Mouse (Mus musculus): ENCODE measurements around the gene Trpm6.

Gene Trpm6

DNA sequence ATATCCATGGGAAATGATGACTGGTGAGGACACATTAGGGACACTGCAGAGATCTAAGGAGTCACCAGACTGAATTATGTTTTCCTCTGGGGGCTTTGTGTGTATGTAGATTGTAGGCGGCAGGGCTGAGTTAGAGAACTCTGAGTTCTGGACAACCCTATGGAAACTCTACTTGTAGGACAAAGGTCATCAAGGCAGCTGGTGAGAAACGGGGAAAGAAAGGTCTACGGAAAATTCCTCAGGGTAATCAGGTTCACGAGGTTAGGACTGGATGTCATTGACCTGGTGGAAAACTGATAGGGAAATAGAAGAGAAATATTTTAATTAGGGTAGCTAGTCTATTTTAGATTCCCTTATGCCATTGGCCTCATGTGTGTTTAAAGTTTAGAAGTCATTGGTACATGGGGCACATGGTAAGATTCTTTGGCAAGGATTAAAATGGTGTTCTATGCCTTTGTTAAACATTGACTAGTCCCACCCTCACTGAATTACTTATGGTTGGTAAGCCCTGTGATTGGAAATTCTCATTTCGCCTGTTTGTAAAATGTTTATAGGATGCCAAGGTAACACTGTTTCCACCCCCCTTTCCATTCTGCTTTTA is 23.2 kb downstream of the Trpm6 start:
- DNase-seq, result no peak

DNA sequence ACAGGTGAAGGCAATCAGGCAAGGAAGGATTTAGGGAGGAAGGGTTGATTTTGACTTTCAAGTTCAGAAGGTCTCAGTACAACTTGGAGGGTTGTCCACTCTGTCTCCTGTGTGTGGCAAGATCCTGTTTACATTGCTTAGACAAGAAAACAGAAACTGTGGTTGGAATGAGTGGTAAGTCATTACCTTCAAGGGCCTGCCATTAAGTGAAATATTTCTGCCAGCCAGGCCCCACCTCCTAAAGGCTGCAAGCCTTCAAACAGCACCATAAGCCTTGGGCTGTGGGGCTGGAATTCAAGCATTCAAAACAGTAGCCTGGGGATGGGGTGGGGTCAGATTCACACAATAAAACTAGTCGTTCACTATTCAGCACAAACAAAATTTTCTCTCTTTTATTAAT is 24.3 kb downstream of the Trpm6 start:
- DNase-seq, result no peak

DNA sequence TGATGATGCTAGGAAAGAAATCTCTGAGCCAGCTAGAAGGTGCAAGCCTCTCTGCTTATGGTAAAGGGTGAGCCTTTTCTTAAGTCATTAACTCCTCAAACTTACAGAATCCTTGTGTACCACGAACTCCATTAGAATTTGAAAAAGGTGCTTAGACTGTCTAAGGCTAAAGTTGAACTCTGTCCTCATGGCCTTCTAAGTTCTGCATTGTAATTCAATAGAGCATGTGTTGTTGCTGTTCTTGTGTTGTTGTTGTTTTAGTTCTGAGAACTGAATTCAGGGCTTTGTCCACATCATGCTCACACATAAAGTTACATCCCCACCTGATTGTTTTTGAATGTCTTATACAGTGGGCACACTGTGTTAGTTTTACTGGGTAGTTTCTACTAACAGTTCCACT is 49.9 kb downstream of the Trpm6 start:
- no peak for DNase-seq

DNA sequence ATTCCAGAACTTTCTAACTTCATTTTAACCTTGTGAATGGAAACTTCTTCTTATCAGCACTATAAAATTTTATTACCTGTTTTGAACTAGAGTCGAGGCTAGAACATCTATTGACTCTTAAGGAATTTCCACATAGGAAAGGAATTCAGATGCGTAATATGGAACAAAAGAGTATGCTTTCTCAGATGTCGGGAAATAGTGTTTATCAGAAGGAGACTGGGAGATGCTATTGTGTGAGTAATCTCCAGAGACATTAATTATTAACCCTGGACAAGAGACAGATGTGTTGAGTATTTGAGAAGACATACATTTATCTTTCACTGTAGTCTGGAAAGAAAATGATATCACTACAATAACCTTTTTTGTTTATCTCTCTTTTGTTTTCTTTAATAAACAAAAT is 61.5 kb downstream of the Trpm6 start:
- no peak for DNase-seq

DNA sequence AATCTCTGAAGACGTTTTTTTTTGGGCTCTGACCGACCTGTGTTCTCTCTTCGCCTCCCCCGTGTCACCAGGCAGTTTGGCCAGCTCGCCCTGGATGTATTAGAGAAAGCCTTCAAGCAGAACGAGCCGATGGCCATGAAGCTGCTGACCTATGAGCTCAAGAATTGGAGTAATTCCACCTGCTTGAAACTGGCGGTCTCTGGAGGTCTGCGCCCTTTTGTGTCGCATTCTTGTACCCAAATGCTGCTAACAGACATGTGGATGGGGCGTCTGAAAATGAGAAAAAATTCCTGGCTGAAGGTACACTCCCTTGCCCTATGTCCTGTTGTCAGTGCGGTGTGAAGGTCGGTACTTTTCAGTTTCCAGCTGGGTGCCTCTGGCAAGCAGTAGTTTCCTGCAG is 65.4 kb downstream of the Trpm6 start:
- DNase-seq, result no peak

DNA sequence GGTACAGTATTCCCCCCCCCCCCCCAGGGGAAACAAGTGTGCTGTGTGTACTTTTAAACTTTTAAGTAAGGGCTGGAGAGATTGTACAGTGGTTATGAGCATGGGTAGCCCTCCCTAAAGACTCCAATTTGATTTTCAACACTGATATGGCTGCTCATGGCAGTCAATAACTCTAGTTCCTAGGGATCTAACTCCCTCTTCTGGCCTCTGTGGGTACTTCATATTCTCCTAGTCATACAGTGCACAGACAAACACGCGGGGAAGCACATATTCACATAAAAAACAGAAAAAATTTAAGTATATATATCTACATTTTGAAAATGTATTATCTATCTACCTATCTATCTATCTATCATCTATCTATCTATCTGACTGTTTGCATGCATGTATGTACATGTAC is 67.6 kb downstream of the Trpm6 start:
- DNase-seq, result no peak

DNA sequence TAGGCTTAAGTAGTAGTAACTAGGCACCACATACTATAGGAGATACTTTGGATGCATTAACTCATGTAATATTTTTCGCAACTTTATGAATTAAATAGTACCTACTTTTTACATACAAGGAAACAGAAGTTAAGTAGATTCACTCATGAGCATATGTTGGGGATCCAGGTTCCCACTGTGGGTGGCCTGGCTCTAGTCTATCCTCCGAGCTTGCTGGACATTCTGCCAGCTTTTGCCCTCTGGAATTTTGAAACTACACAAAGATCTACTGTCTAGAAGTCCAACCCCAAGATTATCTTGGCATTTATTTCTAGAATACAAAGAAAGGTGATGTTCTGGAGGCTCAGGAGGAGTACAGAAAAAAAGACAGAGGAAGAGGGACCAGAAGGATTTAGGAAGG is 78.8 kb downstream of the Trpm6 start:
- DNase-seq, result no peak

DNA sequence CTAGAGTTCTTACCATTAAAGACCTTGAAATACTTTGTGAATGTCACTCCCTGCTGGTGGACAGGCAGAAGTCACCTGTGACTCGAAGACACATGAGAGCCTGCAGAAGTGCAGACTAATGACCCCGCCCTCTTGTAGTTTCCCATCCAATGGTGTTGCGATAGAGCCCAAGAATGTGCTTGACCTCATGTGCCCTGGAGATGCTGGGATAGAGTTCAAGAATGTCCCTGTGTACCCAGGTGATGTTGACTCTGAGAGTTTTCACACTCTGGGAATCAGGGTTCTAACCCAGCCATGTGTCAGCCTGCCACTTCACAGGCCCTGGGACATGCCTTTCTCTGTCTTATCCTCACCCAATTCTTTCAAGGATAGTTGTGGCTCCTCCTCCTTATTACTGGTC is 81.4 kb downstream of the Trpm6 start:
- DNase-seq, result no peak

DNA sequence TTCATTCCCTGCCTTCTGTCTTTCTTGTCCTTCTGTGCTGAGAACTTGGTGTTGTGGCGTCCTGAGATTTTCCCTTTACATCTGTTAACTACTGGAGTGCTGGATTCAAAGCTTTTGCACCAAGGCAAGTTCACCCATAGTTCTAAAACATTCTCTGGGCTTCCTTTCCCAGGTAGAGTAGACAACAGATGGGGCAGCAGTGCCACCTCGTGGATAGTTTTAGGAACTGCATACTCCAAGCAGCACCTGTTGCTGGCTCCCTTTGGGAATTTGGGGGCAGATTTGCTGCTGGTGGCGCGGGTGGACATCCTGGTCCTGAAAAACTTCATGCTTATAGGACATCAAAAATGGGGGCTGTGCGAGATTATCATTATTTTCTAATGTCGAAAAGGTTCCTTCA is 85.2 kb downstream of the Trpm6 start:
- peak; percentile 72 for DNase-seq

DNA sequence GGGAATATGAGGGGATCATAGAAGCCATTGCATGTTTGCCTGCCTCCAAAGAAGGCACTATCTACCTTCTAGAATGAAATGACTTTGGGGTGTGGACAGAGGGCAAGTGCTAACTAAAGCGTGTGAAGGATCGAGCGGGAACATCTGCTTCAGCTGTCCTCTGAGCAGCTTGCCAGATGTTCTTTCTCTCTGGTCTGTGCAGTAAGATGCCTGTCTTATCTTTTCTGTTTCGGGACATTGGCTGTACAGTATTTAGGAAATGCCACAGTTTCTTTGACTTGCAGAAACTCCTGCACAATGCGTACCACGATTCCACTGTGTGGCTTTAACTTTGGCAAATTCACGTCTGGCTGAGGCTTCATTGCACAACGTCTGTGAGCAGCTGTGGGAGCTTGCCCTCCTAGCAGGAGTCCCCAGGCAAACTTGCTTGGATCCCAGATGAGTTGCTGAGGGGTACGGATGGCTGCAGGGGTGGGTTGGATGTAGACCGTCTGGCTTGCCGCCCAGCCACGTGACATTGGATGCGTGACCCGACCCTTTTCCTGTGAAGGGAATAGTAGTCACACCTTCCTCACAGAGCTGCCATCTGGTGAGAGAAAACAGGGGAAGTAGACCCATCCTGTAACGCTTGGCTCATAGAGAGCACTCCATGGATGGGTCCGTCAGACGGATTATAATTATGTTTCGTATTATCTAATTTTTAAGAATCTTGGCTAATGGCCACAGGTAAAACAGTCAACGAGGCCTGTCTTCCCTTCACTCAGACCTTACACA is 92.2 kb downstream of the Trpm6 start:
- DNase-seq, result no peak

DNA sequence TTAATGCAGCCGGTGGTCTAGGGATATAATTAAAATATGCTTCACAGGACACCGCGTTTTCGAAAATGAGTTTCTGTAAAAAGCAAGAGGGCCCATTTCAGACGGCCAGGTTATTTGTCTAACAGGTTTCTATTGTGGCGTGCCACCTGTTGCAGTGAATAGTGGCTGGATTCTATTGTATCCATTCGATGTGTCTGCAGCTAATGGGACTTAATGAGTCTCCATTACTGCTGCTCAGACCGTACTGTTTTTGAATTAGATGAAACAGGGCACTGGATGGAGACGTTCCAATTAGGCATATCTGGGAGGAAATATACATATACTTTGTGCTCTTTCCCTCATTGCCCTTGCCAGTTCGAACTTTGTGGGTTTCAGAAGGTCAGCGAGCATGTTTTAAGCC is 92.8 kb downstream of the Trpm6 start:
- DNase-seq, result no peak

DNA sequence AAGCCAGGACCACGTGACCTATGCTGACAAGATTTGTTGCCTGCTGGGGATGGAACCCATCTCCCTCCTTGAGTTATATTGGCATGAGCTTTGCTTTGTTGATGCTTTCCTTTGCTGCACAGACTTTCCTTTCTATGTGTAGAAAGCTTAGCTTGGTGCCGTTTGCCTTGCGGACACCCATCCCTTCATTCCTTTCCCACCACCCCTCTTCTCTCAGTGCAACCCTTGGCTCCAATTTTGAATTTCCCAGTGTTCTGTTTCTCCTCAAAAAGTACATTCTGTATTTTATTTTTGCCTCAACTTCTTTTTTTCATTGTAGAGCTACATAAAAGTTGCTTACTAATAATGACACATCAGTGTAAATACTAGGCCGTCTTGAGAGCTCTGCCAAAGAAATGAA is 96.6 kb downstream of the Trpm6 start:
- no peak for DNase-seq

DNA sequence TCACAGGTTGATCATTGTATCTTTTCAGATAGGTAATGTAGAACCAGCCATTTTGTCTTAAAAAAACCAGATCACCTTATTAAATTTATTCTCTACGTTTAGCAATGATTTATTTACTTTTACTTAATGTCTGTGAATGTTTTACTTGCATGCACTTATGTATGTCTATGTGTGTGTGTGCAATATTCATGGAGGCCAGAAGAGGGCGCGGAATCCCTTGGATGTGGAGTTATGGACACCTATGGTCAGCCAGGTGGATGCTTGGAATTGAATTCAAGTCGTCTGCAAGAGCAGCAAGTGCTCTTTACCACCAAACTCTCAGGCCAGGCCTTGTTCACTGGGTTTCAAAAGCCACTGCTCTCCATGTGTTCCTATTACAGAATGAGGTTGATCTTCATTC is 118.5 kb downstream of the Trpm6 start:
- DNase-seq, result no peak

DNA sequence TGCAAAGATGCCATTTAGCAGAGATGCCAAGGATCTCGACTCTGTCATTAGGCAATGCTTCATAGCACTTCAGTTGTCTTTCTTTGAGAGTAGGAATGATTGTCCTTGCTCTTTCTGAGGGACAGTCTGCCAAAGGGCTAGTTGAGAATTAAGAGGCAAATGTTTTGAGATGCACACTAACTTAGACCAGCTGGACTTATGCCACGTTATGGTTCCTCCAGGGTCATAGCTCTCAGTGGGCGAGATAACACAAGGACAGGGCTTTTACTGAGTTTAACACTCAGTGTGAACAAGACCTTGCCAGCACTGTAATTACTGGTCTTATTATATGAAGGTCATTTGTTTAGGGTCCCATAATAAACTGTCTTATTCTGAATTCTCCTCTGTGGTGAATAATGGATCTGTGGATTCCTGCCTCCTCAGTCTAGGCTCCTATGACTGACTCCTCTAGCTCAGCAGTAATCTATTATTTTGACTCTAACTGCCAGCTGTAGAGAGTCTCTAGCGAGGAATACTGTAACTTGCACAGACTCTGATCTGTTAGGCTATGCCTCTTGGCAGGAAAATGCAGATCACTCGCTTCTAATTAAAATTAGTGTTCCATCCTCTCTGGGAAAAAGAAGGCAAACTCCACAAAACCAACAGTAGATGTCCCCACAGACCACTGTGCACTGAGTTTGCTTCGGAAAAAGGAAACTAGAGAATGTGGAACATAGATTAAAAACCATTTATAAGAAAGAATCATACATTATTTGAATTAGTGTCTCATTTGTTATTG is 123.2 kb downstream of the Trpm6 start:
- DNase-seq, result peak; percentile 29

DNA sequence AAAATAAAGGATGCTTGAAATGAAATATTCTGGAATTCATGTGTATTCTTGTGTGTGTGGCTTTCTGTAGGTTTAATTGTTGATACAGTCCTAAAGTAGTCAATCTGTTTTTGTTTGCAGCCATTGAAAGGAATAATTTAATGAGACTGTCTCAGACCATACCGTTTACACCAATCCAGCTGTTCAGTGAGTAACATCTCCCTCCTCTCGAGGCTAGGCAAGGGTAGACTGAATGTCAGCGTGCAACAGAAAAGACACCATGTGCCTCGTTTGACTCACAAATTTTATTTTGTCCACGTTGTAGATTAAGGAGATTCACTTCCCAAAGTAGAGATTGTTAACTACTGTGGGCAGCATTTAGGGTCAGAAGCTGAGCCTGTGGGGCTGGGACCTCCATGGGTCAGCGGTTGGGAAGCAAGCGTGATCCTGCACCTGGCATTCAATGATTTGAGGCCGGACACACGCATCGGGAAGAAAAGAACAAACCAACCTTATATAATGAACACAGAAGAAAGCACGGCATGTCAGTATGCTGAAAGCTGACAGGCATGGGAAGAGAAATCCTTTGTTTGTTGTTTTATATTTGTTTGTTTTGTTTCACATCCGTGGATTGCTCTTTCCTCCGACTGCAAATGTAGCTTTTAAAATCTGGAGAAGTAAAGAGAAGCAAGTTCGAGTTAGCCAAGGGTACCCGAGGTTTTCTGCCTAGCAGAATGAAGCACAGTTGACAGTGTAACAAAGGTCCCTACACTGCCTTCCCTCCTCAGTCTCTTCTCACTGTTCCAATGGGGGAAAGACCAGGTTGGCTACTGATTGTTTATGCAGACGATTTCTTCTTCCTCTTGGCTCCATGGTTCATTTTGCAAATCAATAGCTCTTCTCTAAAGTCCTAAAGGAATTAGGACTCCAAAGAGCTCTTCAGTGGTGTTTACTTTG is 124.2 kb downstream of the Trpm6 start:
- peak; percentile 38 for DNase-seq

DNA sequence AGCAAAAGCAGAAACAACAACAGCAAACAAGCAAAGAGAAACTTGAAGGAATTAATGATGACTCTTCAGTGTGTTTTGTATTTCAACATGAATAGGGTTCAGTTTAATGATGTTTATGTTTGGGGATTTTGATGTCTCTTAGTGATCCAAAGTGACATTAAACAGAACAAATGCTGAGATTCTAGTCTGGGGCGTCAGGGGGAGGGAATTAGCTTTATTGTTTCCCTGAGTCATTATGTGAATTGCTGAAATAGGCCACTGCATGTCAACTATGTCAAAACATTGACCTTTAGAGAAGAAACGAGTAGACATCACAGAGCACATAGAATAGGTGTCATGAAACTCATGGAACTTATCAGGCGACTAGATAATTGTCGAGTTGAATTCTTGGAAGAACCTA is 129.5 kb downstream of the Trpm6 start:
- DNase-seq, result no peak

DNA sequence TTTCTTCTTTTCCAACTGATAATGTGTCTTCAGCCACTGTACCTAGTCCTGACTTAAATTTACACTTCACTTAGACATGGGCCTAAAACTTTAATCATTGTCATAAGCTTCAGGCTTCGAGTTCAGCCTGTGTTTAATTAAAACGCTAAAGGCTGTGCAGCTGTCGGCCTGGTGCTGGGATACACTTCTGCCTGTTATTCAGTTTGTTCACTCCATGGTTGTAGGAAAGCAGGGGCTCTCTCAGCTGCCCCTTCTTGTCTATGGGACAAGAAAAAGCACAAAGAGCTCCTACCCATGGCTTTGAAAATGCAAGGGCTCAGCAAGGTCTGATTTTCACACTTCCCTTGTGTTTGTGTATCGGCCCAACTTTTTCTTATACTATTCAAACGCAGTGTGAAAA is 131.4 kb downstream of the Trpm6 start:
- DNase-seq, result no peak

DNA sequence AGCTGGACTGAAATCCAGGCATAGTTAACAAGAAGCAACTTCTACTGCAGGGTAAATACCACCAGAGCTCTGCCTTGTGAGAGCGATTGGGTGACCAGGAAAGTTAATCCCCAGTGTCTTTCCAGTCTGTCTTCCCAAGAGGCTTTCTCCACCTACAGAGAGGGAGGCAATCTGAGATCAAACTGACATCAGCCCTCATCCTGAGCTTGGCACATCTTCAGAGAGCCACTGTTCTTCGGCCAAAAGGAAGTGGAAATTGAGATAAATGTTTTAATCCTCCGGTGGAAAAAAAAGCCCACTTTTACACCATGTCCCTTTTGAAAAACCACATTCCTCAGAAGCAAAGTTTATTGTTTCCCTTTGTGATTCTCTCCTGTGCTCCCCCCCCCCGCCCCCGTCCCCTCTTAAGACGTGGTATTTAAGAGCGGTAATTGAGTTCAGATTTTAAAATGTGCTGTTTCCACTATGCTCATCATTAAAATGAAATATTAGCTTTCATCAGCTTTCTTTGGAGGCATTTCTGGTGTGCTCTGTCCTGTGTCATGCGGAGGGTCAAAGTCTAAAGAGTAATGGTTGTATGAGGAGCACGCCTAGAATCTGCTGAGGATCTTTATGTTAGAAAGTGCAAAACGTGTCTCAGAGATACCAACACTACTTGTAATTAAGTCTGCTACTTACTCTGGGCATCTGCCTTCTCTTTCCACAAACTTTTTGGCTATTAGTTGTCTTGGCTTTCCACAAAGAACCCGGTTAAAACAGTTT is 138.0 kb downstream of the Trpm6 start:
- no peak for DNase-seq

DNA sequence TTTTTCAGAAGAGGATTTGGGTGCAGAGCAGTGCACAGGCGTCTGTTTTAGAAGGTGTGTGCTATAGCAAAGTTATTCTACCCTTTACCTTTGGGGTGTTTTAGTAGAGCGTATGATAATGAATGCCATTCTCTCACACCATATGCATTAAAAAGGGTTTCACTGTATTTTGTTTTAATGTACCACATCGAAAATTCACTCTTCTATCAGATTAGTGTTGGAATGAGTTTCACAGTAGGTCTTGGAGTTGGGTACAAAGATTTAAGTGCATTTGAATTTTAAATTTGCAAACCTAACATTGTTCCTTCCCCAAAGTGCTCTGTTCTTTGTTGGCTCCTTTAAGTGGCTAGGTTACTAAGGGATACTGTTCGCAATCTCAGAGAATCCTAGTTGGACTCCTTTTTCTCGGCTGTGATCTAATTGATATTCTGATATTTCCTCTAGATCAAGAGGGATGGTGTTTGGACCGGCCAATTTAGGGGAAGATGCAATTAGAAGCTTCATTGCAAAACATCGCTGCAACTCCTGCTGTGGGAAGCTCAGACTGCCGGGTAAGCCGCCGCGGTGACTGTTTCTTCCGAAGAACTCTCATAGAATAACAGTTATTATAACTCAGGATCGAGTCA is 138.8 kb downstream of the Trpm6 start:
- peak; percentile 45 for DNase-seq

DNA sequence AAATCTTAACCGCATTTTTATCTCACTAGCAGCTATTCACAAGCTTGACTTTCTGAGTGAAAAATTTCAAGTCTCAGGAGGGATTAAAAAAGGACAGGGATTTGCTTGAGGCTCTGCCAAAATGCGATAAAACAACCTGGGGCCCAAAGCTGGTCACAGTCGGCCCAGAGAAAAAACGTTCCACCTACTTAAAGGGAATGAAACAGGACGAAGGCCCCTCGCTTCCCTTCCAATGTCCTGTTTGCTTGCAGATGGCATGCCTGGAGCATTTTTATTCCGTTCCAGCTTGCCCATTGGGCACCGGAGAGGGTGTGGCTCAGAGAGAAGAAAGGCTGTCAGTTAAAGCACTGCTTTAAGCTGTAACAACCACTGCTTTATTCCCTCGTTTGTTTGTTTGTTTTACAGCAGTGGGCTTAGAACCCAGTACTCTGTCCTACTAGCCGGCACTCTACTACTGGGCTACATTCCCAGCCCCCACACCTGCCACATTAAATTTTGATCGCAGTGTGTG is 139.4 kb downstream of the Trpm6 start:
- DNase-seq, result peak; percentile 69

DNA sequence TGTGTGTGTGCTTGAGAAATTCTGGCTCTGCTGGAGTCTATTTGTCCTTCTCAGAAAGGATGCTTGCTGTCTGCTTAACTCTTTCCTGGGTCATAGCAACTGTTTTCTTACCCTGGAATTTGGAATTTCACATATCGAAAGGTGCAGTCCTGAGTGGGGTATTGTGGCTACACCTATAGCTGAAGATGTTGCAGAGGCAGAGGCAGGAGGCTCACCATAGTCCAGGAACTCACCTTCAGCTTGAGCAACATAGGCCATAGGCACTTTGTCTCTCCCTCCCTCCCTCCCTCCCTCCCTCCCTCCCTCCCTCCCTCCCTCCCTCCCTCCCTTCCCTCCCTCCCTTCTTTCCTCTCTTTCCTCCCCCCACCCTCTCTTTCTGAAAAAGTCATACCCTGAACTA is 139.8 kb downstream of the Trpm6 start:
- no peak for DNase-seq

DNA sequence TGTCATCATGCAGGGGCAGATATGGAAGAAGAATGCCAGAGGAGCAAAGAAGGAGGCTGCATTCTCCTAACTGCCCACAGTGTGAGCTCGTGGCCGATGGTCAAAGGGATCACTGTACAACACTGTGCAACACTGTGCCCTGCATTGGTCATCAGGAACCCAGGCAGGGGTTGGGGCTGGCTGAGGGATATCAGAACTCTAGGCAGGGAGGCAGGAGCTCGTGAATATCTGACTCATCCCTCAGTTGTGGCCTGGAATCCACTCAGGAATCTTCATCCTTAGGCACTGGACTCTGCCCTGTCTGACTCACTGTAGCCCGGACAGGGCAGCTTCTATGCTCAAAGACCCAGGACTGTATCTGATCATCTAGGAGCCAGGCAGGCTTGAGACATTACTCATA is 140.4 kb downstream of the Trpm6 start:
- DNase-seq, result no peak

All from embryo, embryonic 11 days (tissue).